Mouse (Mus musculus) embryonic facial prominence, embryonic 14.5 days (tissue): ENCODE measurements around the gene Ifi202b. TPM values are rescaled to one million over a fixed set of nuclear protein-coding genes. Genes with fewer than 3 reads are reported as not detected.
"Not testable (repeated sequence)": the region's sequence is repeated elsewhere in the genome, so short reads cannot be mapped to it uniquely, and the experiment has no call there.

Source experiments
- ATAC-seq: fragments of 200-750 bp; cut with Nextera tagmentation; 2 replicates; pipeline ENCODE4 v1.8.0; 2017; ENCODE audit warnings: low read depth, moderate number of reproducible peaks, moderate TSS enrichment
- DNase-seq: peaks from one replicate; pipeline ENCODE4 v3.0.0-alpha.2; 2015; ENCODE audit warnings: low spot score
- H3K27ac ChIP-seq: fragments of 300-500 bp; sonication (generic); replicated peaks from 2 replicates; pipeline ENCODE4 v1.5.1; 2014; ENCODE audit warnings: low read depth, mild to moderate bottlenecking, low read length, moderate library complexity
- H3K27me3 ChIP-seq: fragments of 300-500 bp; sonication (generic); replicated peaks from 2 replicates; pipeline ENCODE4 v1.6.1; 2014; ENCODE audit warnings: low read length; ENCODE audit not compliant: control insufficient read depth, insufficient read depth
- H3K36me3 ChIP-seq: fragments of 300-500 bp; sonication (generic); 2 replicates; pipeline ENCODE4 v1.6.1; 2014; ENCODE audit warnings: low read length, mixed read lengths; ENCODE audit not compliant: control insufficient read depth, insufficient read depth
- H3K4me1 ChIP-seq: fragments of 300-500 bp; sonication (generic); 2 replicates; pipeline ENCODE4 v1.6.1; 2014; ENCODE audit warnings: antibody characterized with exemption, low read length; ENCODE audit not compliant: control insufficient read depth, insufficient read depth
- H3K4me2 ChIP-seq: fragments of 300-500 bp; sonication (generic); 2 replicates; pipeline ENCODE4 v1.6.1; 2014; ENCODE audit warnings: low read depth, mild to moderate bottlenecking, low read length, moderate library complexity, mixed read lengths
- H3K4me3 ChIP-seq: fragments of 300-500 bp; sonication (generic); 2 replicates; pipeline ENCODE4 v1.5.1; 2014; ENCODE audit warnings: low read depth, mild to moderate bottlenecking, low read length
- H3K9ac ChIP-seq: fragments of 300-500 bp; sonication (generic); 2 replicates; pipeline ENCODE4 v1.6.1; 2014; ENCODE audit warnings: low read depth, mild to moderate bottlenecking, low read length, moderate library complexity, mixed read lengths
- H3K9me3 ChIP-seq: fragments of 300-500 bp; sonication (generic); 2 replicates; pipeline ENCODE4 v1.6.1; 2016; ENCODE audit warnings: low read length; ENCODE audit not compliant: control insufficient read depth
- WGBS: fragments of 180-500 bp; shearing (Covaris S2); extraction: QIAGEN DNeasy Blood & Tissue Kit; methylation state at CpG from one replicate; pipeline ENCODE4 v1.1.7; 2014; 5-methylcytosine and 5-hydroxymethylcytosine counted together
- polyA plus RNA-seq: library from polyadenylated mRNA; unstranded; fragments of >200 nt; fragmentation: Nextera tagmentation; extraction: Ambion mirVana; gene quantifications from 2 replicates; pipeline ENCODE4 v1.2.1, GENCODE M21; 2014

The Ifi202b gene
- polyA plus RNA-seq, 1 experiment from 2014 or later, result 1.4 TPM

DNA sequence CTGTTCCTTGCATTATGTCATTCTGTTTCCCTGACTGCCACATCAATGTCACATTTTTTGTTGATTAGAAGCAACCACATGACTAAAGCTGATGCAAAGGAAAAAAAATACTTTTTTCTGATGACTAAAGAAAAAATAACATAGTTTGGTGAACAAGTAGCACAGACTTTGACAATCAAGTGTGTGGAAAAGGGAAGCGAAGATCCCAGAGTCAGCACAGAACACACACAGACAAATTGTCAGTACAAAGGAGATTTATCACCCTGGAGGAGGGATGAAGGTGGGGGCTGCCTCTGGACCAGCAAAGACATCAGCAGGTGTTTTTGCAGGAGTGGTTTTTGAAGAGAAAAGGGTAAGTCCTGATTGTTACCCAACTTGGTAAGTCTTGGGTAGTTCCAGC, 21.1 kb downstream of the Ifi202b start:
- not testable (repeated sequence) for ATAC-seq, H3K27ac ChIP-seq, H3K36me3 ChIP-seq, DNase-seq, H3K9me3 ChIP-seq, H3K4me3 ChIP-seq, H3K4me1 ChIP-seq, H3K4me2 ChIP-seq, H3K9ac ChIP-seq, H3K27me3 ChIP-seq
- WGBS, result 73% methylated on average over 1 of the region's 1 CpGs

DNA sequence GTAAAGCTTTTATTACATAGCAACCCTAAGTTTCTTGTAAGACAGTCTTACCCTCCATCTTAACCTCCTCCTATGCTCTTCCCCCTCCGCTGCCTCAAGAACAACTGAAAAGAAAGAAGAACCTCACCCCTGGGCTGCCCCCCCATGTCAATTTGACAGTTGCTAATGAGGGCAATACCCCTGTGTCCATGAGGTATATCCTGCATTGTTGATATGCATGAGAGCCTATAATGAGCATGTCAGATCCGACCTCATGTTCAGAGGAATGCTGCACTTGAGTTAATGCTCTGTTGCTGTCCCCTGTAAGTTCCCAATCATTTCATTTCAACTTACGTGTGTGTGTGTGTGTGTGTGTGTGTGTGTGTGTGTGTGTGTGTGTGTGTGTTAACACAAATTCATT, 22.5 kb downstream of the Ifi202b start:
- H3K27ac ChIP-seq, ATAC-seq, H3K4me3 ChIP-seq, H3K4me1 ChIP-seq, H3K9ac ChIP-seq, H3K4me2 ChIP-seq, DNase-seq, H3K9me3 ChIP-seq, H3K36me3 ChIP-seq, H3K27me3 ChIP-seq: not testable (repeated sequence)
- WGBS, result 66% methylated on average over 3 of the region's 3 CpGs

DNA sequence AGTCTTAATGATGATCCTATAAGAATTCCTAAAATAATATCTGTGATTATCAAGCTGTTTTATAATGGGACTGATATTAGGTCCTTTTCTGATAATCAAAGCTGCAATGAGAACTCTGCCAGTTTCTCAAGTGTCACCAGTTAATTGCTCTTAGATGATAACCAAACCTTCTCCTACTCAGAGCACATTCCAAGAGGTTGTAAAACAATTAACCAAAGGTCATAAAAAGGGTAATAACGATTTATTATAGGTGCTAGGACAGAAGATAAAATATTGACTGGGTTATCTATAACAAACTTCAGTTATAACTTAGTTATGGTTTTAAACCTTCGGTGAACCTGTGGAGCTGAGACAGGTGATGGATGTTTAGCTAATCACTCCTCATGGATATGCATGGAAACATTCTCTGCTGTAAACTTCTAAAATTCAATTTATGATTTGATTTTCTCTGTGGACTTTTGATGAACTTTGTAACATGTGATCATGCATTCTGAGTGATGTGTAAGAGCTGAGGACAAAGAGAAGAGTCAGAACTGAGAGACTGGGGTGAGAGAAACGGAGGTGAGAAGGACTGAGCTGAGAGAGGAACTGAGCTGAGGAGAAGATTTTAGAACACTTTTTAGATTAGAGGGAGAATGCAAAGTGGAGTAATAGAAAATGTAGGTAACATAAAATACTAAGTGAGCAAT, 26.6 kb downstream of the Ifi202b start:
- not testable (repeated sequence) for H3K9me3 ChIP-seq, H3K27me3 ChIP-seq, H3K4me1 ChIP-seq, H3K4me2 ChIP-seq, ATAC-seq, H3K9ac ChIP-seq, H3K27ac ChIP-seq, DNase-seq, H3K36me3 ChIP-seq, H3K4me3 ChIP-seq
- WGBS, result 75% methylated on average over 3 of the region's 3 CpGs

DNA sequence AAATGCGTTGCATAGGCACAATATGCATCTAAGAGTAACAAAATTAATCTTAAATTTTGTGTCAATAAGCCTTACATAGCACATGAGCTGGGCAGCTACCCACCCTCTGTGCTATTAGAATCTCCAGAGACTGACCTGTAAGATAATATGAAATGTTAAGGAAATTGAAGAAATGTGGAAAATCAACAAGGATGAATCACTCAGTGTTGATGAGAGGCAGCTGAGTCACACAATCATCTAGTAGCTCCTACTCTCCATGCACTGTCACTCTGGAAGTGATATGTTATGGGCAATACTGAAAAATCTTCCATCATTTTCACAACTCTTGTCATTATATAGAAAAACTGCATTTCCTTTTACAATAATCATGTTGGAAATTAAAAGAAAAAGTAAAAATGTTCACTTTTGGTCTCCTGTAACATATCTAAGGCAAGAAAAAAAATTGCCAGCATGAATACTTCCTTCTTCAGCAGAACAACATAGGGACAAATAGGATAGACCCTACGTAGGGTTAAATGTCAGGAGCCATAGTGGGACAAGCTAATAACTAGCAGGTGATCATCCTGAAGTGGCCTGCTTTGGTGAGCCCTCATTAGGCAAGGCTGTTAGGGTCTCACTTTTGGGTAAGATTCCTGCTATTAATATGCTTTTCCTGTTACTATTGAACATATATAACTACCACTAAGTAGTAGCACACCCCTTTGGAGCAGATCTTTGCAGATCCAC, 27.3 kb downstream of the Ifi202b start:
- no peak overlapping the region for H3K4me2 ChIP-seq
- H3K9ac ChIP-seq, result no peak overlapping the region
- H3K36me3 ChIP-seq, result no peaks in the 10 kb centered on the region
- H3K27me3 ChIP-seq, result no peaks in the 10 kb centered on the region
- DNase-seq, result no peak
- H3K4me1 ChIP-seq, result no peaks in the 10 kb centered on the region
- H3K9me3 ChIP-seq, result no peaks in the 10 kb centered on the region
- no peak for ATAC-seq
- no peak overlapping the region for H3K27ac ChIP-seq
- 68% methylated on average over 2 of the region's 2 CpGs for WGBS
- no peak overlapping the region for H3K4me3 ChIP-seq

DNA sequence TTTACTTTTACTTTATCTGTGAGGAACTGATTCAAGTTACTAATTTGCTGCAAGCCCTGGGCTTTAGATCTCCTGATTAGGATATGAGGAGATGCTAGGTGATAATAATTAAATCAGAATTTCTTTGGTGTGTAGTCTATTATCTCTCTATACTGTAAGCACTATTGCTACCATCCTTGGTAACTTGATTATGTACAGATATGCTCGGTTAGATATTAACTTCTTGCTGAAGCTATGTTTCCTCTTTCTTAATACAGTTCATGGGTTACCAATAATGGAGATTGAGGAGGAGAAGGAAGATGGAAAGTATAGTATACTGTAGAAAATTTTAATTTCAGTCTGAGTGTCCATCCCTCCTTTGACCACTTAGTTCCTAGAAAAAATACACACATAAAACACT, 29.0 kb downstream of the Ifi202b start:
- Histone ChIP-seq H3K27me3 (no peaks in the 10 kb centered on the region), H3K36me3 (no peaks in the 10 kb centered on the region), H3K4me3 (no peak overlapping the region), H3K27ac (no peak overlapping the region), H3K9ac (no peak overlapping the region), H3K4me1 (no peaks in the 10 kb centered on the region), H3K9me3 (no peaks in the 10 kb centered on the region), H3K4me2 (no peak overlapping the region)
- DNase-seq (no peak), ATAC-seq (no peak)
- 68% methylated on average over 1 of the region's 1 CpGs for WGBS

DNA sequence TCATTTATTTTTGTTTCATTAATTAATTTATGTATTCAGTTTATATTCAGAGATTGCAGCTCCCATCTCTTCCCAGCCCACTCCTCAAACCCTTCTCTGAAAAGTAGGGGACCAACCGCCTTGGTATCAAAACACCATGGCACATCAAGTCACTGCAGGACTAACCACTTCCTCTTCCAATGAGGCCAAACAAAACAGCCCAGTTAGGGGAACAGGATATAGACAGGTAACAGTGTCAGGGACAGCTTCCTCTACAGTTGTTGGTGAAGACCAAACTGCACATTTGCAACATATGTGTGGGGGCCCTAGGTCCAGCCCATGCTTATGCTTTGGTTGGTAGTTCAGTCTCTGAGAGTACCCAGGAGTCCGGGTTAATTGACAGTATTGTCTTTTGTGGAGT, 33.5 kb downstream of the Ifi202b start:
- DNase-seq, H3K4me3 ChIP-seq, H3K4me1 ChIP-seq, H3K4me2 ChIP-seq, H3K36me3 ChIP-seq, H3K27ac ChIP-seq, H3K27me3 ChIP-seq, H3K9me3 ChIP-seq, ATAC-seq, H3K9ac ChIP-seq: not testable (repeated sequence)
- WGBS, result 76% methylated on average over 2 of the region's 2 CpGs

DNA sequence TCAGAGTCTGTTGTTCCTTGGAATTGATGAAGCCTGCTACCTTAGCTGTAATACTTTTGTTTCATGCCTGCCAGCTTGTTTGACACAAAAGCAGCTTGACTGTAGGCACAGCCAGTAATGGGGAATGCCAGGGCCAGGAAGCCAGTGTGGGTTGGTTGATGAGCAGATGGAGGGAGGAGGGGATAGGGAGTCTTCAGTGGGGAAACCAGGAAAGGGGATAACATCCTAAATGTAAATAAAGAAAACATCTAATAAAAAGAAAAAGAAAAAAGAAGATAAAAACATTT, 39.8 kb downstream of the Ifi202b start:
- not testable (repeated sequence) for H3K36me3 ChIP-seq, H3K27ac ChIP-seq, DNase-seq, H3K4me2 ChIP-seq, H3K4me1 ChIP-seq, H3K4me3 ChIP-seq, H3K9me3 ChIP-seq, H3K27me3 ChIP-seq, H3K9ac ChIP-seq, ATAC-seq

DNA sequence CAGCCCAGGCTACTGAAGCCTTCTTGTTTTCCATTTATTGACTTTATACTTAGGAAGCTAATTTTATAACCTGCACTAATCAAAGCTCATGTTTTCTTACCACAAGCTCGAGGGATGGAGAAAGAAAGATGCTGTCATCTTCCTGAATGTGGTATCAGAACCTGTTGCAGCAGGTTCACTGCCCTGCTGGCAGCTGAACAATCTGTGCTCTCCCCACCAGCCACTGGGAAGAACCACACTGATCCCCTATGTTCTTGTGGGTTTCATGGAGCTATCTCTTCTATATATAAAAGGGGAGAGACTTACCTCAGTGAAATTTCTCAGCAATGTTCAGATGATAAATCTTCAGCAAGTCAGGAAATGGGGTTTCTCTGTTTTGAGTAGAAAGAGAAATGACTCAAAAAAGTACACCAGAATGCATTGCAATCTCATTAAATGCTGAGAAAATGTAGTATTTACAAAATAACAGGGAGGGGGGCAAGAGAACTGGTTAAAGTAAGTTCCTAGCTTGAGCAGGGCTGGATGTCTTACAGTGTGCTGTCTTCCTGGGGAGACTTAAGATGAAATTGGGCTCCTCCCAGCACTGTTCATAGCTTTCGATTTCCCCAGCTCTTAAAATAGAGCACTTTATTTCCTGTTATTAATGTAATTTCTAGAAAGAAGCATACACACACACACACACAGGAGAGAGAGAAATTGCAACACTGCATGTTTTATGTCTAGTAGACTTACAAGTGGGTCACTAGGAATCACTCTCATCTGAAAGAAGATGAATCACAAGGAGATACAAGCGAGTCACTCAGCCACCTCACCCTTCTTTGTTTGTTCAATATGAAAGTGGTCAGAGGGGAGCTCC, 40.4 kb downstream of the Ifi202b start, which contains the start of the genes Mndal and Ifi203:
Mndal (minus strand) TSS at position 568 of the 856 bp plus-strand sequence.
Ifi203 (minus strand) TSS at position 749 of the 856 bp plus-strand sequence.
- not testable (repeated sequence) for H3K4me2 ChIP-seq, H3K4me1 ChIP-seq, ATAC-seq, H3K27ac ChIP-seq, H3K27me3 ChIP-seq, H3K4me3 ChIP-seq, H3K9ac ChIP-seq, H3K9me3 ChIP-seq, H3K36me3 ChIP-seq, DNase-seq
- WGBS, result 73% methylated on average over 3 of the region's 3 CpGs
